Mouse (Mus musculus) mouse trophoblast stem cell (cell line): Measurements from ENCODE around the gene Prok2.

ENCODE experiments used
- in situ Hi-C, 2 experiments: fragments of 300-500 bp; cut with MseI, MboI; formaldehyde crosslinking; loops; 2 replicates in 1 of 2; 3 replicates in 1 of 2; pipeline ENCODE4 v1.15.1; 2025

Gene Prok2

DNA sequence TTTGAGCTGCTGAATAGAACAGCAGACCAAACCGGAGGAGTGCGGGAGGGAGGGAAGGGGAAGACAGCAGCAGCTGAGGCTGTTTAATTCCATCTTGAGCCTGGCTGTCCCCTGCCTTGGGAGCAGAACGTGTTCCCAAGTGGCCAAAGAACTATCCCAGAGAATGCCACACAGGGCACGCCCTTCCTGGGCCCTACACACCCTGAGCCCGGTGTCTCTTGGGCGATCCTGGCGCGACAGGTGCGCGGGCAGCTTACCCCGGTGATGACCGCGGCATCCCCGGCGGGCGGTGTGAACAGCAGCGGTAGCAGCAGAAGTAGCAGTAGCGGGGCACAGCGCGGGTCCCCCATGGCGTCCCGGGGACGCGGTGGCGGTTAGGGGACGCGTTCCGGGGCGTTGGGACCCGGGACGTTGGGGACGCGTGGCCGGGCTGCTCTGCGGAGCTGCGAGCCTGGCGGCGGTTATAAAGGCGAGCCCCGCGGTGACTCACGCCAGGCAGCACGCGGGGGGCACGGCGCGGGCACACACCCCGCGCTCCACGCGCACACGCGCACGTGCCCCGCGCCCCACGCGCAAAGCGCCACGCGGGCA lies at the start of gene Prok2:
Prok2 (minus strand) TSS at position 422 of the 591 bp plus-strand sequence.
- in situ Hi-C loops, result no loop called here

- in situ Hi-C loops, result no loop called here
Measured at GRCm38 (mm10) chr6:99774680-99775079, 48.5 kb upstream of the Prok2 start.

DNA sequence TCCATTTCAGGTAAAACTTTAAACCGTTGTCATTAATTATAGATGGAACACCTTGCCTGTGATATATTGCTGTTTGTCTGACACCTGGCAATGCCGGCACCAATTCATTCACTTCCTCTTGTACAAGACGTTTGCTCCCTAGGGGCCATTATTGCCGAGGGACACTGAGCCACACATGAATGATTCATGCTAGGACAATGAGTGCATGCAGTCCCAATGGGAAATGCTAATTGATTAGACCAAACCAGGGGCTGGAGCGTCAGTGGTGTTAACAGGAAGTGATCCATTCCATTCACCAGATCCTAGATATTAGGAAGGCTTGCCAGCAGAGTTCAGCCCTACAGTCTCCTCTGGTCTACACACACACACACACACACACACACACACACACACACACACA lies 42.3 kb upstream of the Prok2 start:
- in situ Hi-C loops, result no loop called here

- in situ Hi-C loops, result no loop called here
Measured at GRCm38 (mm10) chr6:99764916-99765315, 38.7 kb upstream of the Prok2 start.

- in situ Hi-C loops, result no loop called here
Measured at GRCm38 (mm10) chr6:99762069-99762985, 36.1 kb upstream of the Prok2 start.

DNA sequence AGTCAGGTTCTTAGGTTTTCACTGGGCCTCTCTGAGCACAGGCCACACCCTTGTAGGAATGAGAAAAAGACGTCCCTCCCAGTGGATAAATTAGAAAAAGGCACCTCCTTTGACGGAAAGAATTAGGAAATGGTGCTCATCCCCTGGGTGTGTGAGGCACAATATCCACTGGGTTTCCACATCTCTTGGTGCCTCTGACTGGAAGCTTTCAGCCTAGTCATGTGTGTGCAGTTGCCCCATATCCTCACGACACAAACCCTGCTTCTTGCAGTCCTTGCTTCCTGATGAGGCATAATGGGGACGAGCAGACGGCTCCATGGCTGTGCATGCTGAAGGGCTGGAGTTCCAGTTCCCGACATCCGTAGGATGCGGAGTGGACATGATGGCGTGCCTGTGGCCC lies 29.9 kb upstream of the Prok2 start:
- in situ Hi-C loops, result no loop called here

DNA sequence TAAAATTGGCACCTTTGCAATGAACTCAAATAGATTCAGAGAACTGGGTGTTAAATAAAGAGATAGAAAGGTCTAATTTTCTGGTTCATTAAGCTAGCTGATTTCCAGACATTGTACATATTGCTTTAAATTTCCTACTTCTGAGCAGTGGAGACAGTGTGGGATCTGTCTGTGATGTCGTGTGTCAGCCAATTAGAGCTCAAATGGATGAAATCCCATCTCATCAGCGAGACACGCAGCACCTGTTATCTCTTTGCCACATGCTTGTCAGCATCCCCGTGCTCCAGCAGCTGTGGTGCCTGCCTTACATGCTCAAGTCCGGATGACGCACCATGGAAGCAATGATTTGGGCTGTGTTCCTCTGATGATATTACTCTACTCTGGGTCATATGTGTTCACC lies 25.1 kb upstream of the Prok2 start:
- in situ Hi-C loops, result no loop called here

DNA sequence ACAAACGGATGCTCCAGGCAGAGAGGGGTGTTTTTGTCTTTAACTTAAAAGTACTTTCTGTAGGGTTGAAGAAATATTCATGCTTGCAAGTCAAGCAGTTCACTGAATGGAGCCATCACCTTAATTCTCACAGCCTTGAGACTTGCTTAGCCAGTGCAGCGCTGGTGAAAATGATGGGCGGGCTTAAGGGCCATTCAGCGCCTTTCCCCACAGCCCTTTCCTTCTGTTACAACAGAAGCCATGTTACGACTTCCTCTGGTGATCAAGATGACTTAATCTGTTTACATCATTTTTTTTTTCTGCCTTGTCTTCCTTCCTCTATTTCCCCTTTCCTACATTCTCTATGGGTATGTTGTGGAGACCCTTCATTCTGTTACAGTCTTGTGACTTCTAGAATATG lies 20.1 kb upstream of the Prok2 start:
- in situ Hi-C loops, result no loop called here

GRCm38 (mm10) chr6:99742866-99743265 lies 16.7 kb upstream of the Prok2 start:
- in situ Hi-C loops, result no loop called here

DNA sequence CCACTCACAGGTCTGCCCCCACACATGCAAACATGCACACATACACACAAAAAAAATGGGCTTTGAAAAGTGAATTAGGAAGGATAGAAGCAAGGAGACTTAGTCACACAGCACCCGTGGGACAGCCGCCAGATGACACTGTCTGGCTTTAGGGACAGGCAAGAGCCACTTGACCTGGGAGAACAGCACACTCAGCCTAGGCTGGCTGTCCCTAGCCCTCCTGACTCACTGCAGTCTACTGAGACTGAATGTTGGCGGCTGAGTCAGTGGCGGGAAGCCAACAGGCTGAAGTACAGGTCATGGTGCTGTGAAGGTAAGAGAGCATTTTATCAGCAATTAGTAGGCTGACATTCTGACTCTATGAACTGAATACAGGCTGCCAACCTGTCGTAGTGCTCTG lies 8.5 kb upstream of the Prok2 start:
- in situ Hi-C loops, result no loop called here

DNA sequence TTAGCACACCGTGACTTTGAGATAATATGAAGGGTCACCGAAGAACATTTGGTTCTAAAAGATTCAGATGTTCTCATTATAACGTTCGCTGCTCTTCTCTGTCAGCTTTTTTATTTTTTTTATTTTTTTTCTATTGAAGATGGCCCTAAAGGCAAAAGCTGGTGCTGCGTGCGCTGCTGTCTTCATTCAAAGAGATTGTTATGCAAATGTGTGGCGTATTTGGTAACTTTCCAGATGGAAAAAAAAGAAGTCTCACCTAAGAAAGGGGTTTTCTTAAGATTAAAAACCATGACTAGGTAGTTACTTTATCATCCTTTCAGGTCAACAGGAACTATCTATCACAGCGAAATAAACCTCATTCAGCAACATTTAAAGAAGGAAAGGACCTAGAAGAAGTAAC lies 6.5 kb upstream of the Prok2 start:
- in situ Hi-C loops, result no loop called here

DNA sequence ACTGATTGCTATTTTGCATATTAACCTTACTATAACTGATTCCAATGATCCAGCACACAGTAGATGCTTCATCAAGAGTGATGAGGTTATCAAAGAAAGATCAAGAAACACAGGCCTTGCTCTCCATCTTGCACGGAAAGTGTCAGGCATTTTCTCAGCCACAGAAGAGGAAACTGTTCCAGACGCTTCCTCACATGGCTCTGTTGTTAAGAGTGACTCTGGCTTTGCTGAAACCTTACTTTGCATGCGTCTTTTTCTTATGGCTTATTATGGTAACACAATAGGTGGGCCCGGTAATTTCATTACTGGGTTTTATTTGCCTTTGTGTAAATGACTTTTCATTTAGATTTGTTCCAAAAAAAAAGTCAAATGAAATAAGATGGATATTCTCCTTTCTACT lies 5.7 kb upstream of the Prok2 start:
- in situ Hi-C loops, result no loop called here

- in situ Hi-C loops, result no loop called here
Measured at GRCm38 (mm10) chr6:99729853-99730252, 3.7 kb upstream of the Prok2 start.

DNA sequence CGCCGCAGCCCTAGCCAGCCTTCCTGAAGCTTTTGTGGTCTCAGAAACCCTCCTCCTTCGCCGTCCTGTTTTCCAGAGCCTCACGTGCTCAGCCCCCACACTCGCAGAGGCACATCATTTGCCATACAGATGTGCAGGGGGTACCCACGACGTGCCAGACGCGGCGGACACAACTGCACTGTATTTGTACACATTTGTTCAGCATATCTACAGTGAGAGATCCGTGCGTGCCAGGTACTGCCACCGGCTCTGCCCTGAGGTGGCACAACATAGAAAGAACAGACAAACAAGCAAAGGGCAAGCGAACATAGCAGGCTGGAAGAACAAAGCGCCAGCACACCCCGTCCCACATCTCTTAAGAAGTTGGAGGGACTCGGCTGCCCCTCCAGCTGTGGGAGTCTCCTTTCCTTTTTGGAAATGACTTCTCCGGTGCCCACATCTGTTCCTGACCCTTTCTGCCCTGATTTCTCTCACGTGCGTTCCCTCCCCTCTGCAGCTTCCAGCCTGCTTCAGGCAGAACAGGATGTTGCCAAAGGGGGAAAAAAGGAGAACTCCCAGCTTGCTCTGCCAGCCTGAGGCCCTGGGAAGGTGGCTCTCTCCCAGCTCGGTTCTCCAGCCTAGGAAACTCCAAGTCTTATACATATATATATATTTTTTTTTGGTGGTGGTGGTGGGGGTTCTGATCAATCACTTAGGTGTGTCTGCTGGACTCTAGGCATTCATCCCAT lies 548 bp upstream of the Prok2 start:
- in situ Hi-C loops, result no loop called here

DNA sequence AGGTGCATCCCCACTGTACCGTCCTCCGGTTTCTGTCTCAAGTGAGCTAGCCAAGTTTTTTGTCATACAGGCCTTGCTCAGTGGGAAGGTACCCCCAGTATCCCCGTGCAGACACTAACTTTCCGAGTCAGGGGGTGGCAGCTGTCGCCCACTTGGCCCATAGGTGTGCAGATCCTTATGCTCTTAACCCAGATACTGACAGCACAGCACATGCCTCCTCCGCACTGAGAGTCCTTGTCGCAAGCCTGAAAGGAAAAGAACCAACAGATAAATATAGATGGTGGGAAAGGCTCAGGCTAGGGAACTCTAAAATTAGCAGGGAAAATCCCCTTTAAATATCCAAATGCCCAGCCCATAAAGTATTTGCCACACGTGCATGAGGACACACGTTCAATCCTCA lies 3.8 kb downstream of the Prok2 start:
- in situ Hi-C loops, result no loop called here

DNA sequence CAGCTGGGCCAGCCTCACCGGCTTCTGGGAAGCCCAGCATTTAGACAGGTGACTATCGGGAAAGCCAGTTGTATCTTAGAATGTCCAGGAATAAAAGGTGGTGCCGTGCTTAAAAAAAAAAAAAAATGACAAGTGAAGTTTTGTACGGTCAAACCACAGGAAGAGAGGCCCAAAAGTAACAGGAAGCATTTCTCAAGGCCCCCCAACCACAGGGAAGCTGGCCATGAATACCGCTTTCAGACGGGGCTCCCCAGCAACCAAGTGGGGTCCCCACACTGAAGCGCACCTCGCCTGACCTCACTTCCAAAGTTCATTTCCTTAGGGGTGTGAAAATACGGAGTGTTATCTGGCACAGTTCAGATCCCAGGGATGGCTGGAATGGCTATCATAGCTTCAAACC lies 5.2 kb downstream of the Prok2 start:
- in situ Hi-C loops, result no loop called here

DNA sequence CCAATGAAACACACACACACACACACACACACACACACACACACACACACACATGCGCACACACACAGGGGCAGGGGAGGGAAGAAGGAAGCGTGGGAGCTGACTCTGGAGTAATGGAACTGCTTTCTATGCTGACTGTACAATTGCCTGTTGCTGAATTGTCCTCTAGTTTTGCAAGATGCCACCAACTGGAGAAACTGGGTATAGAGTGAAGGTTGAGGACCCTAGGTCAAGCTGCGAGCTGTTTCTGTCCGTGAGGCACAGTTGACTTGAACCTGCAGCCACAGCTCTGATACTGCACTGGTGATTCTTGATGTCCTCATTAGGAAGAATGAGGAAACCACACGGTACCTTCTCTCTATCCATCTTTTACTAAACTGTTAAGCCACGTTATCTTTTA lies 10.3 kb downstream of the Prok2 start:
- in situ Hi-C loops, result no loop called here

- in situ Hi-C loops, result no loop called here
Measured at GRCm38 (mm10) chr6:99715191-99715590, 11.0 kb downstream of the Prok2 start.

GRCm38 (mm10) chr6:99713256-99713655 lies 12.9 kb downstream of the Prok2 start:
- in situ Hi-C loops, result no loop called here

DNA sequence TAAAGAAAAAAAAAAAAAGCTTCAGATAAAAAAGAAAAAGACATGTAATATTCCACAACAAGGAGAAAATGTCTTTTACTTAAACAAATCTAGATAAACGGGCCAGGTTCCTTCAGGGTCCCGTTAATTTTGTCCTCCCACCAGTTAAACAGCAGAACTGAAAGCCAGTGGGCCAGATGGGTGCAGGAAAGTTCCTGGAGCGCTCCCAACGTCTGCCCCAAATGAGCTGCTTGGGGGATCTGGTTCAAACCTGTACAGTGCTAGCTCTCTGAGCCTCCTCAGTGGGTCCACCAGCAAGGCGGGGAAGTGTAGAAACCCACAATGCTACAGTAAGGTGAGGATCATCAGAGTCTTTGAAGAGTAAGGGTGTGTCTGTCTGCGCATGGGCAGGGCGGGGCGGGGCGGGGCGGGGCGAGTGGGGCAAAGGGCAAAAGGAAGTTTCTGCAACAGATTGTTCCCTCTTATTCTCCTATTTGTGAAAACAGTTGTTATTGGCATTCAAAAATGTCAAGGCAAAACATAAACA lies 14.6 kb downstream of the Prok2 start:
- in situ Hi-C loops, result no loop called here

- in situ Hi-C loops, result no loop called here
Measured at GRCm38 (mm10) chr6:99700484-99700883, 25.7 kb downstream of the Prok2 start.
